Mouse (Mus musculus) midbrain, embryonic 15.5 days (tissue): Measurements from ENCODE around the gene Samd15. TPM values are rescaled to one million over a fixed set of nuclear protein-coding genes. Genes with fewer than 3 reads are reported as not detected.
A peak's percentile ranks its signal among the peaks of the same experiment; 100 is the strongest.
"Not testable (repeated sequence)": the region's sequence is repeated elsewhere in the genome, so short reads cannot be mapped to it uniquely, and the experiment has no call there.

ENCODE experiments used
- ATAC-seq: fragments of 200-750 bp; cut with Nextera tagmentation; replicated peaks from 2 replicates; pipeline ENCODE4 v1.8.0; 2017; ENCODE audit warnings: moderate TSS enrichment
- H3K27ac ChIP-seq: fragments of 300-500 bp; sonication (generic); 2 replicates; pipeline ENCODE4 v1.5.1; 2015; ENCODE audit warnings: mild to moderate bottlenecking, inconsistent platforms
- H3K27me3 ChIP-seq: fragments of 300-500 bp; sonication (generic); replicated peaks from 2 replicates; pipeline ENCODE4 v1.6.1; 2015; ENCODE audit warnings: inconsistent platforms
- H3K36me3 ChIP-seq: fragments of 300-500 bp; sonication (generic); replicated peaks from 2 replicates; pipeline ENCODE4 v1.6.1; 2015; ENCODE audit warnings: inconsistent platforms
- H3K4me1 ChIP-seq: fragments of 300-500 bp; sonication (generic); 2 replicates; pipeline ENCODE4 v1.6.1; 2015; ENCODE audit warnings: inconsistent platforms
- H3K4me2 ChIP-seq: fragments of 300-500 bp; sonication (generic); 2 replicates; pipeline ENCODE4 v1.6.1; 2015; ENCODE audit warnings: inconsistent platforms, mild to moderate bottlenecking, moderate library complexity
- H3K4me3 ChIP-seq: fragments of 300-500 bp; sonication (generic); 2 replicates; pipeline ENCODE4 v1.5.1; 2015; ENCODE audit warnings: mild to moderate bottlenecking, inconsistent platforms
- H3K9ac ChIP-seq: fragments of 300-500 bp; sonication (generic); 2 replicates; pipeline ENCODE4 v1.6.1; 2015; ENCODE audit warnings: mild to moderate bottlenecking, inconsistent platforms
- H3K9me3 ChIP-seq: fragments of 300-500 bp; sonication (generic); 2 replicates; pipeline ENCODE4 v1.6.1; 2016; ENCODE audit warnings: inconsistent platforms
- WGBS: fragments of 180-500 bp; shearing (Covaris S2); methylation state at CpG from one replicate; pipeline ENCODE4 v1.1.7; 2015; ENCODE audit warnings: mixed read lengths; 5-methylcytosine and 5-hydroxymethylcytosine counted together
- polyA plus RNA-seq: library from polyadenylated mRNA; unstranded; fragments of >200 nt; fragmentation: Nextera tagmentation; extraction: Ambion mirVana; gene quantifications from 2 replicates; pipeline ENCODE4 v1.2.1, GENCODE M21; 2015

Samd15 gene
- polyA plus RNA-seq, result 1.7 and 2.8 TPM in 2 replicates

DNA sequence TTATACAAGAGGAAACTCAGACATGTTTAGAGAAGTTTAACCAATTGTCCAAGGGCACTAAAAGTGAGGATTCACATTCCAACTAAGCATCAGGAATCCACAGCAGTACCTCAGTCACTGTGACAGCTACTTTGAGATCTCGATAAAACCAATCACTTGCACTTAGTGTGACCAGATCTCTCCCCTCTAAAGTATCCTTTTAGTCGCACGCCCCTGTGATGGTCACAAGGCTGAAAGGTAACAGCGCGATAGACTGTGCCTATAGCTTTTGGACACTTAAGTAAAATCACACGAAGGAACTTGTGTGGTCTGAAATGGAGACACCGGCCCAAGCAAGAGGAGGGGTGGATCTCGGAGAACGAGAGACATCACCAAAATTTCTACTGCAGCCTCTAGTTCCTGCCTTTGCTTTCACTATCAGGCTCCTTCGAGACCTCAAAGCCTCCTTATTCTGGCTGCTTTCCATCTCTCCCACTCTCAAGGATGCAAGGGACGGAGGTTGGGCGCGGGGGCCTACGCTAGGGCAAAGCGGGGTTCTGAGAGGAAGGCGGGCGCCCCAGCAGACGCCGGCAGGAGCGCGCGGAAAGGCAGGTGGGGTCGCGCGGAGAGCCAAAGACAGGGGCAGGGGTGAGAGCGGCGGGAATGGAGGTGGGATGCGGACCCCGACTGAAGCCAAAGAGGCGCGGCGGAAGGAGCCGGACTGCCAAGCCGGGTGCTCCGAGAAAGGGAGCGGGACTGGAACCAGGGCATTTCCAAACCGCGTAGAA, at the start of gene Samd15:
Gene Samd15 (plus strand): TSS at position 518 of the 767 bp plus-strand sequence.
- H3K9ac ChIP-seq, result peak within 1 kb of the TSS; percentile 86
- no peaks in the 10 kb centered on the region for H3K9me3 ChIP-seq
- no peaks in the 10 kb centered on the region for H3K36me3 ChIP-seq
- peak within 1 kb of the TSS; percentile 64 for H3K4me2 ChIP-seq
- H3K27ac ChIP-seq, result peak within 1 kb of the TSS; percentile 95
- peak within 1 kb of the TSS; percentile 56 for H3K4me3 ChIP-seq
- no peaks in the 10 kb centered on the region for H3K27me3 ChIP-seq
- H3K4me1 ChIP-seq, result peaks cover 21% of the 10 kb centered on the region
- peak; percentile 84 for ATAC-seq
- WGBS, result under 1% methylated on average over 38 of the region's 38 CpGs

DNA sequence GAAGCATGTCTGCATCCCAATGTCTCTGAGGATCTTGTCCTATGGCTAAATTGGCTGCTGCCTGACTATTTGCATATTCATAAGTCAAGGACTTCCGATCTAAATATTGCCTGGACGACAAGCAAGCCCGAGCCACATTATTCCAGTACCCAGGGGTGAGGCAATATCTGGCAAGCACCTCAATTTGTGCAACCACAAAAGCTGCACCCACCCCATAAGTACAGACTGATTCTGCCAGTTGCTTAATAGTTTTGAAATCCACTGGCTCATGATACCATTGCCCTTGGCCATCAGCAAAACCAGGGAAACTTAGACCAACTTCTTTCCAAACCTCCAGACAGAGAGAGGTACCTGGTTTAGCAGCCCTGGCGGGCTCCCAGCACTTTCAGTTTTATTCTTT, 45.1 kb upstream of the Samd15 start:
- not testable (repeated sequence) for H3K36me3 ChIP-seq, H3K4me3 ChIP-seq, ATAC-seq

DNA sequence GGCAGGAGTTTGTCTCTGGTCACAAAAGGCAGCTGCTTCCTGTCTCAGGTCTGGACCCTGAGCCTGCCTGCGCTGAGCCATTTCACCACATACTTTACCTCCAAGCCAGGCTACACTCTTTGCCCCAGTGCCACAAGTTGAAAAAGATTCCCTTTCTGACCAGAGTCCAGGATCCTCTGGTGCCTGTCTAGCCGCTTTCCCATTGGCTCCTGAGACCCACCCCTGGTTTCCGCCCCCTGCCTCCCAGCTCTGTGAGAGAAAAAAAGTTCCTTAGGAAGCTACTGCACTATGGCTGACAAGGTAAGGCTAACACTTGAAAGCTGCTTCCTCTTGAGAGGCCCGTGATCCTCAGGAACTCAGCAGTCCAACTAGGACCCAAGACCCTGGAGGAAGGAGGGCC, 42.2 kb upstream of the Samd15 start:
- H3K27ac ChIP-seq, result no peak overlapping the region
- no peaks in the 10 kb centered on the region for H3K4me1 ChIP-seq
- H3K4me3 ChIP-seq, result no peak overlapping the region
- H3K27me3 ChIP-seq, result no peaks in the 10 kb centered on the region
- ATAC-seq, result no peak
- no peak overlapping the region for H3K9ac ChIP-seq
- H3K36me3 ChIP-seq, result no peaks in the 10 kb centered on the region
- H3K9me3 ChIP-seq, result 0 out of 2 replicates have a peak, but pooled peaks cover 5% of the 10 kb centered on the region
- H3K4me2 ChIP-seq, result no peak overlapping the region
- WGBS, result 63% methylated on average over 4 of the region's 4 CpGs

More for the DNA sequence above, 45.1 kb upstream of the Samd15 start:
- not testable (repeated sequence) for H3K27me3 ChIP-seq, H3K4me1 ChIP-seq, H3K9me3 ChIP-seq, H3K4me2 ChIP-seq, H3K9ac ChIP-seq, H3K27ac ChIP-seq
- 84% methylated on average over 4 of the region's 4 CpGs for WGBS

DNA sequence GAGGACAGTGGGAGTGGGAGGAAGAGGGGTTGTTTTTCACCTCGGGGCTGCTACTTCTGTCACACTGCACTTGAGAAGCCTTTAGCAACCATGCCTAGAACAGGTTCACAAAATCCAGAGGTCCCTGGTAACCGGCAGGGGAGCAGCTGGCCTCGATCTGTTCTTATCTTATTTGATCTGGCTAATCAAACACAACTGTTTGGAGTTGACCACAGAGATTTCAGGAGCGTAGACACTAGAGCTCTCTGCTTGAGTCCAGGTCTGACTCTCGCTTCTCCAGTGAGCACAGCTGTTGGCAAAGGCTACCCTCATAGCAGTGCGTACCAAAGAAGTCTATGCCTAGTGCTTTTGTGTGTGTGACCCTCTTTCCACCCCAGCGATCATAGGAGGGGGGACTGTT, 41.4 kb upstream of the Samd15 start:
- Histone ChIP-seq H3K4me2 (no peak overlapping the region), H3K27me3 (no peaks in the 10 kb centered on the region), H3K4me1 (no peaks in the 10 kb centered on the region), H3K9me3 (no peaks in the 10 kb centered on the region), H3K36me3 (no peaks in the 10 kb centered on the region), H3K9ac (no peak overlapping the region), H3K27ac (no peak overlapping the region), H3K4me3 (no peak overlapping the region)
- ATAC-seq, result no peak
- WGBS, result 76% methylated on average over 7 of the region's 7 CpGs

DNA sequence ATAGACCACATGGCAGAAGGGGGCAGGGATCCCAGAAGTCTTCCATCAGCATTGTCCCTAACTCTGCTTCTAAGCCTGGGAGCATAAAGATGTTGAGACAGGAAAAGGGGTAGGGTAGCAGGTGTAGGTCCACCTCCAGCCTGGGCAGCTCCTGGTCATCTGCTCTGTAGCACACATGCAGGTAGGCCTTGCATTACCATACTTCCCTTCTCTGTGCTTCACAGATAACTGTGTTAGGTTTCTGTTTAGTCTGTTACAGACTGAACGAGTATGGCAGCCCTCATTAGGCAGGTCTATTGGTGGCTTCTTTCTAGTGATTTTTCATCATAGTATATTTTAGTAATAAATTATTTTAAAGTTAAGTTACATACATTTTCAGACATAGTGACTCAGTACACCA, 39.2 kb upstream of the Samd15 start:
- Histone ChIP-seq H3K27ac (no peak overlapping the region), H3K27me3 (no peaks in the 10 kb centered on the region), H3K36me3 (no peaks in the 10 kb centered on the region), H3K9me3 (no peaks in the 10 kb centered on the region), H3K9ac (no peak overlapping the region), H3K4me2 (no peak overlapping the region), H3K4me1 (no peaks in the 10 kb centered on the region), H3K4me3 (no peak overlapping the region)
- ATAC-seq, result no peak
- WGBS, result 83% methylated on average over 1 of the region's 1 CpGs

DNA sequence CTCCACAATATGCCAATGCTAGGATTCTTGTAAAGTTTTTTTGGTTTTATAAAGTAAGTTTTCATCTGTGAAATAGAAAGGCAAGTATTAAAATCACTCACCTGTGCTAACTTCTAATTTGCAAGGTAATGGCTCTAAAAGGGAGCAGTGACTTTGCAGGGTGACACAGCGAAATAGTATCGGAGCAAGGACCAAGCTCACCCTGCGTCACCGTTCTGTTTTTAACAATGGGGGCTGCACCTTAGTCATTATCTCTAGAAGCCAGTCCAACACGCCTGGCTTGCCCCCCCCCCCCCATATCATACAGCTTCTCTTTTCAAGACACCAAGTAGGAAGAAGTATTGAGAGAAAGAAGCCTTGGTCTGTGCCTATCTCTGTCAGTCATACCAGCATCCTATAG, 38.7 kb upstream of the Samd15 start:
- Histone ChIP-seq H3K36me3 (no peaks in the 10 kb centered on the region), H3K4me1 (no peaks in the 10 kb centered on the region), H3K27ac (no peak overlapping the region), H3K9me3 (no peaks in the 10 kb centered on the region), H3K4me2 (no peak overlapping the region), H3K9ac (no peak overlapping the region), H3K27me3 (no peaks in the 10 kb centered on the region), H3K4me3 (no peak overlapping the region)
- ATAC-seq, result no peak
- 94% methylated on average over 5 of the region's 5 CpGs for WGBS

DNA sequence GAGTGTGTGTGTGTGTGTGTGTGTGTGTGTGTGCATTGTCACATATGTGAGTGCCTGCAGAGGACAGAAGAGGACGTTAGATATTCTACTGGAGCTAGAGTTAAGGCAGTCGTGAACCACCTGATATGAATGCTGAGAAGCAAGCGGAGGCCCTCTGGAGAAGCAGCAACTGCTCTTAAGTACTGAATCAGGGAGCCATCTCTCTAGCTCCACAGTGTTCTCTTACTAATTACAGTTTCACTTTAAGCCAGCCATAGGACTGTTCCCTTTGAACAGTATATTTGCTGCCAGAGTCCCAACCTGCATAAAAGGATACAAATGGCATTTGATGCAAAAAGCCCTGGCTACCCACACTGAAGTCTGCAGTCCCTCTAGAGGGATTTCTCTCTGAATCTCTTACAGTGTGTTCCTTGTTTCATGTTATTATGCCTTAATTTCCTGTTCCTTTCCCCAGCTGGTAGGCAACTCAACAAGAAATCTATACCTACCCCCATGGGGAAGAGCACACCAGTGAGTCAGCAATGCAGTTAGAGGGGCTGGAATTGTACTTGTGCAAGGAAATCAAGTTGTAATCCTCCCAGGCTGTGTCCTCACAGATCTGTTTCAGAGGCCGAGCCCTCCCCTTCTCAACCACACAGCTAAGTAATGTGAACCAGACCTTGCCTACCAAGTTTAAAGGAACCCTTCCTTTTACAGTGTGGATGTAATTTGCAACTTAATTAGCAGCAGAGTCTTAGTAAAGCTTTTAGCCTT, 24.2 kb upstream of the Samd15 start:
- no peak overlapping the region for H3K27ac ChIP-seq

DNA sequence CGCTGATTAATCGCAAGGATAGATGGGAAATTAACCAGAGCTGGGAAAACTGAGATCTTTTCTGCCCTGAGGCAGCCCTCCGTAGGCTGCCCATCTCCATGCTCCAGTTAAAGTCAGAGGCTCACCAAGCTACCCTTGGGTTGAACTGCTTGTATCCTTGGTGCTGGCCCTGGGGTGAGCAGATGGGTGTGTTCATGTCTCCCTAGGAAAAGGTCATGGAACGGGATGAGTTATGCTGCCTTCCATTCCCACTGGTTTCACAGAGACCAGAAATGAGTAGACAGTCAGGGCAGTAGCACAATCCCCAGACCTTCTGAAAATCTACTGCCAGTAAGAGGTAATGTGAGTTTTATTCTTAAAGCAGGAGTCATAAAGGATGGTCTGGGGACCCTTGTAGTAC, 21.9 kb upstream of the Samd15 start:
- WGBS, result 95% methylated on average over 4 of the region's 4 CpGs
- Histone ChIP-seq H3K4me1 (no peaks in the 10 kb centered on the region), H3K4me3 (no peak overlapping the region), H3K36me3 (0 out of 2 replicates have a peak, but pooled peaks cover 6% of the 10 kb centered on the region), H3K27me3 (no peaks in the 10 kb centered on the region), H3K9ac (no peak overlapping the region), H3K27ac (no peak overlapping the region), H3K9me3 (no peaks in the 10 kb centered on the region), H3K4me2 (no peak overlapping the region)
- ATAC-seq, result no peak

More for the DNA sequence above, 24.2 kb upstream of the Samd15 start:
- Histone ChIP-seq H3K4me2 (no peak overlapping the region), H3K9ac (no peak overlapping the region), H3K4me3 (no peak overlapping the region), H3K27me3 (no peaks in the 10 kb centered on the region), H3K4me1 (no peaks in the 10 kb centered on the region), H3K9me3 (no peaks in the 10 kb centered on the region), H3K36me3 (peaks cover 5% of the 10 kb centered on the region; the same call in 1 of the 2 replicates)
- 79% methylated on average over 4 of the region's 4 CpGs for WGBS
- no peak for ATAC-seq

DNA sequence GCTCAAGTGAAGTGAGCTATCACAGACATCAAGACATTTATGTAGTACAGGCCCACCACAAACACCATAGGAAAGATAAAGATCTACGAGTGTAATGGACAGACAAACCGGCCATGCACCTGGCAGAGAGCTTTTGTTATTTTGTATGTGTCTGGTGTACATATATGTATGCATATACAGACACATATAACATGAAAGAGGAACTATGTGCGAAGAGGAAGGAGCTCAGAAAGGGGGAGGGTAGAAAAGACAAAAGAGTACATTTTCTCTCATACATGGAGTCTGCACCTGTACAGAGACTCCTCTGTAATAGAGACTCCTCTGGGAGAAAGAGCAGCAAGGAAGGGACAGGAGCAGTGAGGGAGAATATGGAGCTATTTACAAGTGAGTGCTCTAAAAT, 6.5 kb upstream of the Samd15 start:
- Histone ChIP-seq H3K27ac (no peak overlapping the region), H3K4me1 (peaks cover 4% of the 10 kb centered on the region), H3K9me3 (no peaks in the 10 kb centered on the region), H3K4me2 (no peak overlapping the region), H3K36me3 (no peaks in the 10 kb centered on the region), H3K9ac (no peak overlapping the region), H3K27me3 (no peaks in the 10 kb centered on the region), H3K4me3 (no peak overlapping the region)
- WGBS, result 94% methylated on average over 3 of the region's 3 CpGs
- no peak for ATAC-seq

DNA sequence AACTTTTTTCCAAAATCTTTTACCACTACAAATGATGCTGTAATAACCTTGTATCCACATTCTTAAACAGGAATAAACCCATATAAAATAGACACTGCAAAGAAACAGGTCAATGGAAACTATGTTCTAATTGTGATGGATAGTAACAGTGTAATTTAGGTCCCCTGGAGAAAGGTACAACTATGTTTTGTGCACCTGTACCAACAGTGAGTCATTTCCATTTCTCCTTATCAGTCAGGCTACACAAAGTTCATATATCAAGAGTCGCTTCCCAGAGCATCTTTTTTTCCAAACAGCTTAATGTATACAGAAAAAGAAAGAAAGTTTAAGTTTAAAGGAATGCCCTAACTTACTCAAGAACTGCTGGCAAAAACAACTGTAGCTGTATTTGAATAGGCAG, 4.5 kb upstream of the Samd15 start:
- Histone ChIP-seq H3K4me2 (no peak overlapping the region), H3K27ac (no peak overlapping the region), H3K27me3 (no peaks in the 10 kb centered on the region), H3K4me1 (peaks cover 16% of the 10 kb centered on the region), H3K9ac (no peak overlapping the region), H3K9me3 (no peaks in the 10 kb centered on the region), H3K36me3 (no peaks in the 10 kb centered on the region), H3K4me3 (no peak overlapping the region)
- WGBS, result 90% methylated on average over 1 of the region's 1 CpGs
- no peak for ATAC-seq

DNA sequence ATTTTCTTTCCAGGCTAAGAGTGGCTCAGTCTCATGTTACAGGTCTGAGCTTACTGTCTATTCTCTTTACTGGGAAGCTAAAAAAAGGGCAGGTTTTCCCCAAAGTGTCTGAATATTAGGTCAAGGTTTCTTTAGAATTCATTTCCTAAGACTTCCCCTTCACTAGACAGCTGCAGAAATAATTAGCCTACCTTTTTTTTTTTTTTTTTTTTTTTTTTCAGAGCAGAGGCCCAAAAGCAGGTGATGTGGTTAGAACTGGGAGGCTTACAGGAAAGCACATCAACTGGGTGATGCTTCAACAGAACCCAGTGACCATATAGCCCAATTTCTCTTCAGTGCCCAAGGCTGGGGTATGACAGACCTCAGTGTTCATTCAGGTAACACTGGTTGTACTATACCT, 3.2 kb upstream of the Samd15 start:
- Histone ChIP-seq H3K4me3 (no peak overlapping the region), H3K27me3 (no peaks in the 10 kb centered on the region), H3K9ac (no peak overlapping the region), H3K27ac (no peak overlapping the region), H3K4me2 (no peak overlapping the region), H3K4me1 (peaks cover 21% of the 10 kb centered on the region), H3K36me3 (no peaks in the 10 kb centered on the region), H3K9me3 (no peaks in the 10 kb centered on the region)
- ATAC-seq, result no peak

DNA sequence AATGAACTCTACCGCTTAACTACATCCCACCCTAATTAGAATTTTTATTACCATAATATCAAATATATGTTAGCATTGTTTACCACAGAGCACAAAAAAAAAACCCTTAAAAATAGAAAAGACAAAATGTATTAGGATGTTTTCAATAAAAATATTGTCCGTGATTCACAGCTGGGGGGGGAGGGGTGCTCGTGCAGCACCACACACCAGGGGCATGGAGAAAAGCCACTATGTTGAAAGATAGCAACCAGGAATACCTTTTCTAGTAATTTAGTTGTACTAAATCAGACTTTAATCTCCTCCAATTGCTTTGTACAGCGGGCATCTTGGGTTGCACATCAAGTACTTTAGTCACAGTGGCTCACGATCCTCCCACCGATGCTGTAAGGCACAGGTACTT, 731 bp upstream of the Samd15 start:
- Histone ChIP-seq H3K4me3 (peak overlapping the region; percentile 56), H3K9ac (peak overlapping the region; percentile 86; the same call in 1 of the 2 replicates), H3K4me1 (peaks cover 21% of the 10 kb centered on the region), H3K9me3 (no peaks in the 10 kb centered on the region), H3K27me3 (no peaks in the 10 kb centered on the region), H3K36me3 (no peaks in the 10 kb centered on the region), H3K27ac (peak overlapping the region; percentile 95; the same call in 1 of the 2 replicates), H3K4me2 (peak overlapping the region; percentile 64)
- no peak for ATAC-seq
- 40% methylated on average over 6 of the region's 6 CpGs for WGBS
